Mouse (Mus musculus) cerebellum, postnatal 14 days (tissue): ENCODE results near the gene Fam222b.
"Not testable (repeated sequence)": the region's sequence is repeated elsewhere in the genome, so short reads cannot be mapped to it uniquely, and the experiment has no call there.

ENCODE experiments used
- DNase-seq, 2 experiments: peaks; one replicate each; pipeline ENCODE4 v3.0.0; 2021; ENCODE audit warnings: mixed read lengths in 2 of 2

Gene Fam222b

DNA sequence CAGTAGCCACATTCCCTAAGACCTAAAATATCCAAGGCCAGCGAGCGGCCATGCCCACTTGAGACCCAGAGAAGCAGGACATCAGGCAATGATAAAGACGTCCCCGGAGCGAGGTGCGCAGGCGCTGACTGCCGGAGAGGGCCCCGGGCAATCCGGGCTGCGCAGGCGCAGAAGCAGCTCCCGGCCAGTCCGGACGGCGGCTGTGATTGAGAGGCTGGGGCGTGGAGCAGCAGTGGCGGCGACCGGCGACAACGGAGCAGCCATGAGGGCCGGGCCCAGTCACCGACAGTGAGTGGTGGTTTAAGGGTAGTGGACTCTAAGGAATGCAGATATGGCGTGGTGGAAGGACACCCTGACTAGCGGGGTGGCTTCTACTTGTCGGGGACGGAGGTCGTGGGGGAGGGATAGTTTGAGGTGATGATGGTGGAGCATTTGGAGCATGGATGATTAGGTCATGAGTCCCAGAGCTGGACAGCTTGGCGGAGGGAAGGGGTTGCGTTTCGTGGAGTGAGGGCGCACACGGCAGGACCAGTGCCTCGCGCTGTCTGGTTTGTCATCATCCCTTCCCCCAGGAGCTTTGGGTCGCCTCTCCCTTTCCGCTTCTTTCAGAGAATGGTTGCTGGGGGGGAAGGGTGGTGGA is at the start of gene Fam222b:
Fam222b (plus strand) TSS at position 157 of the 640 bp plus-strand sequence.
- DNase-seq = peak; percentile 96

DNA sequence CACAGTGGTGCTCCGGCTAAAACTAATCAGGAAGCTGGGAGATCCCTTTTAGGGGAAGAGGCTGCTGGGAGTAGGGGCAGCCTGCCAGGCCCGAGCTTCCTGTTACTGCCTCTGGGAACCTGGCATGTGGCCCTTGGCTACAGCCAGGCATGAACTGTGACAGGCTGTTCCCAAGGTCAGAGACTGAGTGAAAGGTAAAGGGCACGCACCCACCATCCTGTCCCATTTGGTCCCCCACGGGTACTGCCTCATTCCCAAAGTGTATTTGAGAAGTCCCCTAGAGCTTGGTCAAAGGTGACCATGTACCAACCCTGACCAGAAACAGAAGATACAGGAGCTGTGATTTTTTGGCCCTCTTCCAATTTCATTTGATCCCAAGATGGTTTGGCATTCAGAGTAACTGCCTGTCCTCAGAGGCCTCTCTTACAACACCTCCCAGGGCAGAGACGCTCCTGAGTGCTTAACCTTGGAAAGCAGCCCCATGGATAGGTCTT is 49.7 kb upstream of the Fam222b start:
- DNase-seq = peak; percentile 94 to 96

DNA sequence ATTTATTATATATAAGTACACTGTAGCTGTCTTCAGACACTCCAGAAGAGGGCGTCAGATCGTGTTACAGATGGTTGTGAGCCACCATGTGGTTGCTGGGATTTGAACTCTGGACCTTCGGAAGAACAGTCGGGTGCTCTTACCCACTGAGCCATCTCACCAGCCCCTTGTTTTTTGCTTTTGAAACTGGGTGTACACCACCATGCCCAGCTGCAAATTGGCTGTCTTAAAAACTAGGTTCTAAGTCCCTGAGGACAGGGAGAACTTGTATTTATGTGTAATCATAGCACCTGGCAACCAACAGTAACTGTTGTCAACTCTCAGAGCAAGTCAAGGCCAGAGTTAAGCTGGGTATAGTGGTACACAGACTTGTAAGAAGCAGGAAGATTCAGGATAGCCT is 45.8 kb upstream of the Fam222b start:
- DNase-seq = not testable (repeated sequence)

DNA sequence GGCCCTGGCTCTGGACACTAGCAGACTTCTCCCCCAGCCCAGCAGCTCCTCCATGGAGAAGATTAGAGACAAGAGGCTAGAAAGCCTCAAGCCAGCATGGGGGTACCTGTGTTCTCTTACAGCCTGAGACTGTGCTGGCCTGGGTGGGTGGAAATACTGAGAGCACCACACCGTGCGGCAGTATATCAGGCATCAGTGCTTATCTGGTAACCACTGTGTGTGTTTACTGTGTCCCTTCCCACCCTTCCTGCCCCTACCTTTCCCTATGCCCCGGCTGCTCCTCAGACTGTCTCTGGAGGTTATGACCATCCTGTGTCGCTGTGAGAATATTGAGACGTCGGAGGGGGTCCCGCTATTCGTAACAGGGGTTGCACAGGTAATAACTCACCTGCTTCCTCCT is 41.4 kb upstream of the Fam222b start:
- no peak for DNase-seq

DNA sequence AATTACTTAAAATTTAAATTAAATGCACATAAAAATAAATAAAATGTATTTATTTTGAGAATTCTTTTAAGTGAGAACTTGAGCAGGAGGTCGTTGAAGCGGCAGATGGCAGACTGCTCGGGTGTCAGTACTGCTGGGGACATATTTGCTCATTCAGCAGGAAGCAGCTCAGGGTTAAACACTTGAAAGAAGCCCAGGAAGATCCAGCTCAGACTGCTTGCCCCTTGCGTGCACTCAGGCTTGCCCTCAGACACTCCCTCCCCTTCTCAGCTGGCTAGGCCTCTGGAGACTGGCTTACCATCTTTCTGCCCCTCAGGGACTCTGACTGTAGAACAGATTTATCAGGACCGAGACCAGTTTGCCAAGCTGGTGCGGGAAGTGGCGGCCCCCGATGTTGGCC is 37.5 kb upstream of the Fam222b start:
- DNase-seq = no peak

DNA sequence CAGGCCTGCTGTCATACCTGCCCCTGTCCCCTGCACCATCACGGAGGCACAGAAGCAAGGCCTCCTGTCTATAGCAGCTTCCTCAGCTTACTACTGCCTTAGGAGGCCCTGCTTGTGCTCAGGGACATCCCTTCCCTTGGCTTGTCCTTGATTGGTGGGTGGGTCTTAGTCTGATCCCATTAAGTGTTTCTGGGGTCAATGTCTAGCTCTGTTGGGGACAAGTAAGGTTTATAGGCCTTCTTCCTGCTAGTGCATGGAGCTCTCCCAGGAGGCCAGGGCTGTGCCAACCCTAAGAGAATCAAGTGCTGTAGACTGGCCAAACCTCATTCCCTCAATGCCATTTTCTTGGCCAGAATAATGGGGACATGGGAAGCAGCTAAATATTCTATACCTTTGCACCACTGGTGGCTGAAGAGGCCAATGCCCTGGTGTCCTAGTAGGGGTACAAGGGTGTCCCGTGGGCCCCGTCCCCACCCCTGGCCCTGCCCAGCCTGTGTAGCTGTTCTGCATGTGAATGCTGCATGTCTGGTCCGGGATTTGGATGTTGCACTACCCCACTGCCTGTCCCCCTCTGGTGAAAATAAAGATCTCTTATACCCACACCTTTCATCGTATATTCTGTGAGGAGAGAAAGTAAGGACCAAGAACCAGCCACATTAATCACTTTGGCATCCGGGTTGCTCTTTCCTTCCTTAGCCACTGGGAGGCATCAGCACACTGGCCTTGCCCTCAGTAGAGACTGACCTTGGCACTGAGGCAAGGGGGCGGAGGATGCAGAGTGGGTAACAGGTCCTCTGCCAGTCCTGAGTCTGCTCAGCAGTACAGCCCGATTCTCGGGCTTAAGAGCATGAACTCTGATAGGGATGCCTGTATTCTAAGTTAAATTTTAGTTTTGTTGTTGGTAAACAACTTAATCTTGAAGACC is 34.4 kb upstream of the Fam222b start:
- peak; percentile 82 to 90 for DNase-seq

DNA sequence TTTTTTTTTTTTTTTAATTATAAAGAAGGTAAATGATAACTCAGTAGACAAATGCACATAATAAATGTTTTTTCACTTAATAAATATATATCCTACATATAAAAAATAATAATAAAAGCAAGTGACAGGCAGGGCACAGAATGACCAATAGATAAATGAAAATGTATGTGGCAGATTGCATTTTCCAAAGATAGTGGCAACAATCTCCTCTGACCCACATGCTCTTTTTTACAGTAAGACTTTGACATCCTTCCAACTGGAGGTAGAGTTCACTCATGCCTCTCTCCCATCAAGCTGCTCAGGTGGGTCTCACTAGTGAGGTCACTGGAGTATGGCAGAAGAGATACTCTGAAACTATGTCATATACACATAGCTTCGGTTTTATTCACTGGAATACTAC is 31.9 kb upstream of the Fam222b start:
- no peak for DNase-seq

DNA sequence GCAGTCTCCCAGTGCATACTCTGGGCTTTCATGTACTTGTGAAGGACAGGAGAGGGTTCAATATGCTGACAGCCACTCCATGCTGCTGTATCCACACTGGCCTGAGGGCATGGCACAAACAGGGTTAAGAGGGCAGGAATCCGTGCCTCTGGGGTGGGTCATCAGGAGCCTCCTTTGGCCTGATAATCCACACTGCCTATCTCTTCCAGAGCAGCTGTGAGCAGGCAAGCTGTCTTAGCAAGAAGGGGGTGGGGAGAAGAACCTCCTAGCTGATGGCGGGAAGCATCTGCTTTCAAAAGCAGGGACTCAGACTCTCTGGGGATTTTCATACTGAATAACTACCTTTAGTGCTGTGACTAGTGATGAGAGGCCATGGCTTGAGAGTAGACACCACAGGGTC is 28.6 kb upstream of the Fam222b start:
- DNase-seq = no peak

DNA sequence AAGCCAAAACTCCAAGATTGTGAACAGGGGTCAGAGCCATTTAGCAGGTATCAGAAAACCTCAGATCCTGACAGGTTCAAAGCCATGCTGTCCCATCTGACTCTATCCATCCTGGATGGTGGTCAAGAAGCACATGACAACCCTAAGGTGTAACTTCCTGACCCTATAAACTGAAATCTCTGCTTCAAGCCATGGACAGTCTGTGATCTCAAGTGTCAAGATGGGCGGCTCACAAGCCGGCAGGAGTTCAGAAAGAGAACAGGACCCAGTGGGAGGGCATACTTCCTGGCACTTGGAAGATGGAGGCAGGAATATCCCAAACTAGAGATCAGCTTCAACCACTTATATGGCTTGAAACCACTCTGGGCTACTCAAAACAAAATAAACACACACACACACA is 27.8 kb upstream of the Fam222b start:
- DNase-seq = no peak

DNA sequence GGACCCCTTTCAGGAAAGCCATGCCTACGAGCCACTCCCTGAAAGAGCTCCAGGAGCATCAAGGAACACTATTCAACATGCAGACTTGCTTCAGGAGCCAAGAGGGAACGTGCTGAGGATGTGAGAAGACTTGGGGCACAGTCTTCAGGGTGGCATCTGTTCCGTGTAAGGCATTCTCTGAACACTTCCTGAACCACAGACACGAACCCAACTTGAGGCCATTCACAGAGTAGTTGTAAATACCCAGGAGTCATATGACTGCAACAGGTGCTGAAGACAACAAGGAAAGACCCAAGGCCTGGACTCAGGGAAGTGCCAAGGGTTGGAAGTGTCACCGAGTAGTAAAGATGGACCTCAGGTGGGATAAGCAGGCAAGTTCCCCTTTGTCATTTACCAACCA is 26.9 kb upstream of the Fam222b start:
- DNase-seq = no peak

DNA sequence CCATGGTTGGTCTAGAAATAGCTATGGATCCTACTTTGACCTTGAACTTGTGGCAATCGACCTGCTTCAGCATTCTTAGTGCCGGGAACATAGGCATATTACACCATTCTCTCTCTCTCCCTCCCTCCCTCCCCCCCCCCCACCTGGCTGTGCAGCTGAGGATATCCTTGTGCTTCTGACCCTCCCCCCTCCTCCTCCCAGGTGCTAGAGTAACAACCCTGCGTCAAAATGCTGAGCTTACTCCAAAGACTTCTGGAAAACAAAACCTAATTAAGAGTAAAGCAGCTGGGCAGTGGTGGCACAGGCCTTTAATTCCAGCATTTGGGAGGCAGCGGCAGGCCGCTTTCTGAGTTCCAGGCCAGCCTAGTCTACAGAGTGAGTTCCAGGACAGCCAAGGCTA is 25.3 kb upstream of the Fam222b start:
- no peak for DNase-seq

DNA sequence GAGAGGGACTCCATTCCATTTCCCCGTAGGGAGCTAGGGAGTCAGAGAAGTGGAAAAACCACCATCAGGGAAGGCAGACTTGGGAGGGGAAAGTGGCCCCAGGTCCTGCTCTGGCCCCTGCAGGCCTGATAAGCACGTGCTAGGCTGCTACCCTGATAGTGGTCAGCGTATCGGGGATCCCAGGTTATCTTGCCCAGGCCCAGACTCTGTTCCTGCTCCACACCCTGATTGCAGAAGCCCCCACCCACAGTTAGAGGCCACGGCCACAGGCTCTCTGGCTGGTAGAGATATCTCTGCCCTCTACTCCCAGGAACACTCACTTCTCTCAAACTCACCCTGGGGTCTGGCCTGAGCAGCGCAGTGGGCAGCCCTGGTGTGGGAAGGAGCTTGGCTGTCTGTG is 24.8 kb upstream of the Fam222b start:
- DNase-seq = no peak

DNA sequence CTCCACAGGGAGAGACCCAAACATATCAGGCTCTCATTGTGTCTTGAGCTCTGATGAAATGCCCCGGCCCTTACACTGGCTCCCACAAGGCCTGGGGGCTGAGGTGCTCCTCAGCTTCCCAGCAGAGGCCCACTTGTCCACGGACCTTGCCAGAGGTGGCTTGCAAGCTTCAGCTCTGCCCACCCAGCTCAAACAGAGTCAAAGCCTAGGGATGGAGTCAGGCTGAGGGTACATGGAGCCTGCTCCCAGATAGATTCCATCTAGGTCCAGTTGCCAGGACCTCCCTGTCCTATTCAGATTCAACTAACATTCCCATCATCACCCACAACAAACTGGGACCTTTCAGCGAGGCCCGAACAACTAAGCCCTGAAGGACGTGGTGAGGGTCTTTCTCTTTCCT is 22.5 kb upstream of the Fam222b start:
- DNase-seq = no peak

DNA sequence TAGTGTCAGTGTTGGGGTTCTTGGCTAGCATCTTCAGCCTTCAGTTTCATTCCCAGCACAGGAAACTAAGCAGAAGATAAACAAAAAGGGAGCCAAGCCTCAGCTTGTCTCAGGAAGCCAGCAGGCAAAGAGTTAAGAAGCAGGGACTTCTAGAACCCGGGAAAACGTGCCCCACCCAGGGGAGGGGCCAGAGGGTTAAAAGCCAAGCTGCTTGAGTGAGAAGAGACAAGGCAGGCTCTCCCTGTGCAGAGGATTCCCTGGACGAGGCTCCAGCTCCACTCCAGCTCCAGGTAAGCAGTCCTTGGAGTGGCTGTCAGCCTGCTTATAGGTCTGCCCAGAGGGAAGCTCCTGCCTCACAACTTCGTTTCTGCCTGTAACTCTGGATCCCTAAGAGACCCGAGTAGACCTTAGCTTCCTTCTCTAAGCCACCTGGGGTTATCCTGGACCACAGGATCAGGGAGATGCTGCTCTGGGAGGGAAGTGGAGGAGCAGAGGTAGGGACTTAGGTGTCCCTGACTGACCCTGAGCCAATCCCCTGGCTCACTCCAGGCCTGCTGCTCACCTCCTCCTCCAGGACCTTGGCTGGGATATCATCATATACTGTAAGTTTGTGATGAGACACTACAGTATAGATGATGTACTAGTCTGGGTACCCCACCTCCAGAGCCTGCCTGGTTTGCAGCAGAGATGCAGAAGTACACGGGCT is 21.9 kb upstream of the Fam222b start:
- DNase-seq = no peak

DNA sequence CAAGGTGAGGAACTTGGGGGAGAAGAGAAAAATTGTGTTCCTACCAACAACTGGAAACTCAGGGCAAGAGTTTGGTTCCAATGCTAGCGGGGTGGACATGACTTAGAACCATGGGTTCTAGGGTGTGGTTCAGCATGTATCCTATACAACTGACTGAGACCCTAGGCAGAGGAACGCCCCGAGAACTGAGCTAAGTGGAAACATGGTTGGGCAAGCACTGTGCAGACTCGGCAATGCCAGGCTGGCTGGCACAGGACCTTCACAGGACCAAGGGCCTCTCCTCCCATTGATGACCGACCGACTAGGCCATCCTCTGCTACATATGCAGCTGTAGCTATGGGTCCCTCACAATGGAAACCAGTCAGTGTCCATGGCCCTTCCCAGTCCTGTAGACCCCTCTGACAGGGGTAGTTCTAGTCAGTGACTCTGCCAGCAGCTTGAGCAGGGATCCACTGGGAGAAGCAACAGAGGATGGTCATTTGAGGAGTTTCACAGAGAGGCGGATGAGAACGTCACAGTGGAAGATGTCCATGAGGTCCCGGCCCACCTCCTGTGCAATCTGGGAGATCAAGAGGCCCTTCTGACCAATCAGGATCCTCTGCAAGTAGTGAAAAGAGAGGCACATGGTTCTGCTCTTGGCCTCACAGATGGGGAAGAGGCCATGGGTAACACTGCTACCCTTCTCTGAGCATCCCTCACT is 20.7 kb upstream of the Fam222b start:
- DNase-seq = no peak

DNA sequence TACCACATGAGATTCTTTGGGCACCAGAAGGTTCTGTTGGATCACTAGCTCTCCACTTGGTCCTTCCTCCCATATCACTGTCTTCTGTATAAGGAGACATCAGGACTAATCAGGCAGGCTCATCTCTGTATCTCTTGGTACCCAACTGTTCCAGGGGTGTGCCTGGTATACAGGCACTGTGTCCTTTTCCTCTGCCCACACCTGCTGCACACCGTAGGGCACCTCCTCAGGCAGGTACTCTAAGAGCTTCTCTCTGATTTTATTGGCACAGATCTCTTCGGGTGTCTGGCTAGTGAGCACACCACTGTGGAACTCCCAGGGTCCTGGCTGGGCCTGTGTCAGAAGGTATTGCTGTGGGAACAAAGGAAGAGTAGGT is 20.2 kb upstream of the Fam222b start:
- DNase-seq = no peak

DNA sequence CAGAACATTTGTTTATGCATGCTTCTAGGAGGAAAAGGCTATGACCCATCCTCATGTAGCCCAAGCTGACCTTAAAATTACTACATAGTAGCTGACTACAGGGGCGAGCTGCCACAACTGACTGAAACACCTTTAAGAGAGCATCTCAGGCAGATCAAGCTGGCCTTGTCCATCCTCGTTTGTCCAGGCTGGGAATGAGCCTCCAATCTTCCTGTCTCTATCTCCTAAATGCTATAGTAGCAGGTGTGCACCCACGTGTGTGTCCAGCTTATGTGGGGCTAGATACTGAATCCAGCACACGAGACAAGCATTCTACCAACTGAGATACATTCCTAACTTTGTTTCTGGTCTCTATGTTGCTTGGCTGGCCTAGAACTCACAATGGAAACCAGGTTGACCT is 19.8 kb upstream of the Fam222b start:
- no peak for DNase-seq

DNA sequence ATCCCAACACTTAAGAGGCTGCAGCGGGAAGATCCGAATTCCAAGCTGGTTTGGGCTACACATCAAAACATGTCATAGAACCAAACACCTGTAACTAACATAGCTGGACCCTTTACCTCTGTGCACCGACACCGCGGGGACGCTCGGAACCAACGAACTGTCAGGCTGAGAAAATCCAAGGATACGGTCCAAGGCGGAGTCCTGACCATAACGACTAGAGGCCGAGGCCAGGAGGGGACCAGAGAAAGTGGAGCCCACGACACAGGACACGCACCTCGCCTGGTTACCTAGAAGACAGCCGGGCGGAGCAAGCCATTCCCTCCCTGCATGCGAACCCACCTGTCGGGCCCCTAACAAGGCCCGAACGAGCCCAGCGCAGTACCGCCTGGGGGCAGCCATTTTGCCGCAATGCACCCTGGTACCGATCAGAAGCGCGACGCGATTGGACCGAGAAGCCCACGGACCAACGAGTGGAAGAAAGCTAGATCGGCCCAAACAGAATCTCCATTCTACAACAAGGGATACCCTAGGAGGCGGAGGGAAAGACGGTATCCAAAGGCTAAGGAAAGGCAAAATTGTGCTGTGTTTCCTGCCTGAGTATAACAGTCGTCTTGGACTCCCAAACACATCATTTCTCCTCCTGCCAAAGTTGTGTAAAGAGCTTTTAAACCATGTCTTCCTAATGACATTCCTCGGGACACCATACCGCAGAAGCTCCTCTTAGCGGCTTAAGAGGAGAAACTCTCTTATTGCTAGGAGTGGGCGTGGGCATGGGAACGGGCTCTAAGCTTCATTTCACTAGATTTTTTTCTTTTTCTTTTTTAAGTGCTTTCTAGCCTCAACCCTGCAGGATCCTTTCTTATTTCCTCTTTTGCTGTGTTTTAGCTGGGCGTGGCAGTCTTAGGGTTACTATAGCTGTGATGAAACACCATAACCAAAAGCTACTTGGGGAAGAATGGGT is 14.2 kb upstream of the Fam222b start, which contains the start of gene Eral1:
Eral1 (minus strand) TSS at position 423 of the 961 bp plus-strand sequence.
- DNase-seq = peak; percentile 88

DNA sequence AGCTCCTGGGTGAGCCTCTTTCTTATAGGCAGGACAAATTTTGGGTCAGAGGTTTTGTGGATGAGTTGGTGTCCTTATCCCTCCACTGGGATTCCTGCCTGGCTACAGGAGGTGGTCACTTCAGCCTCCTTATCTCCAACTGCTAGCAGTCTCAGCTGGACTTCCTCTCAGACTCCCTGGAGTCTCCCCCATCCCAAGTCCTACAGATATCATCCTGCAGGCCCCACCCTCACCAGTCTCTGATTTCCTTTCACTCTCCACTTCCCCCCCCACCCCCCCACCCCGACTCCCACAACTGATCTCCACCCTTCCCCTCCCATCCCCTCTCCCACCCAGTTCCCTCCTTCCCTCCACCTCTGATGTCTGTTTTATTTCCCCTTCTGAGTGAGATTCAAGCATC is 10.9 kb upstream of the Fam222b start:
- no peak for DNase-seq

DNA sequence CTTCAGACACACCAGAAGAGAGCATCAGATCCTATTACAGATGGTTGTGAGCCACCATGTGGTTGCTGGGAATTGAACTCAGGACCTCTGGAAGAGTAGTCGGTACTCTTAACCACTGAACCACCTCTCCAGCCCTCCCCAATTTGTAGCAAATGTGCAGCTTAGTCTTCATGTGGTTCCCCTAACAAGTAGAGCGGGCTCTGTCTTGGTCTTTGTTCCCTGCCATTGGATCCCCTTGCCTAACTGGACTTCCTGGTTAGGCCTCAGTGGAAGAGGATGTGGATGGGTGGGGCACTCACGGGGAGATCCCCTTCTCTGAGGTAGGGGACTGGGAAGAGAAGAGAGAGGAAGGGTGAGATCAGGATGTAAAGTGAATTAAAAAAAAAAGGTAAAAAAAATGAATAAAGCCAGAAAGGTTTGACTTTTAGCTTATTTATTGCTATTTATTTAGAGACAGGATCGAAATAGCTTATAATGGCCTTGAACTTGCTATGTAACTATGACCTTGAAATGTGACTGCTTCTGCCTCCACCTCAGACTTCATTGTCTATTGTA is 7.5 kb upstream of the Fam222b start:
- DNase-seq = no peak

DNA sequence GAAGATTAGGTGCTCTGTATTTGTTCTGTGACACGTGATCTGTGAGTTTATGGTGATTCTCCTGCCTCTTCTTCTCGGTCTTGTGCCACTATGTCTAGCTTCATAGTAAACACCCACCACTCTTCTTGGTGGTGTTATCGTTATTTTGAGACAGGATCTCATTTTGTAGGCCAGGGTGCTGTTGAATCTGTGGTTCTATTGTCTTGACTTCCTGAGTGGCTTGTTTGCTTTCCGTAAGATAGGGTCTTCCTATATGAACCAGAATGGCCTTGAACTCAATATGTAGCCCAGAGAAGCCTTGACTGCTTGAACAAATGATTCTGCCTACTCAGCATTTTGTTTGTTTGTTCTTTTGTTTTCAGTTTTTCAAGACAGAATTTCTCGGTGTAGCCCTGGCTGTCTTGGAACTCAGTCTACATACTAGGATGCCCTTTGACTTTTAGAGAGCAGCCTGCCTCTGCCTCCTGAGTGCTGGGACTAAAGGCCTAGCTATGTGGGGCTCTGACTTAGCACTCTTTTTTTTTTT is 6.6 kb upstream of the Fam222b start:
- no peak for DNase-seq
